Mouse (Mus musculus) splenic B cell, adult 2 months (primary cell): Measurements from ENCODE around the gene Vmn1r29.
"Not testable (repeated sequence)": the region's sequence is repeated elsewhere in the genome, so short reads cannot be mapped to it uniquely, and the experiment has no call there.

Experiments used
- DNase-seq: peaks from one replicate; pipeline ENCODE4 v3.0.0-alpha.2; 2011; ENCODE audit warnings: low read depth, low spot score
- H3K27me3 ChIP-seq: 2 replicates; pipeline ENCODE4 v1.6.1; 2012; ENCODE audit warnings: mild to moderate bottlenecking, low read length, moderate library complexity, mixed read lengths; ENCODE audit not compliant: control insufficient read depth, poor library complexity, insufficient read depth, severe bottlenecking
- H3K36me3 ChIP-seq: 2 replicates; pipeline ENCODE4 v1.6.1; 2012; ENCODE audit warnings: mild to moderate bottlenecking, low read length, moderate library complexity, mixed read lengths; ENCODE audit not compliant: control insufficient read depth, poor library complexity, insufficient read depth, severe bottlenecking

Vmn1r29 gene

DNA sequence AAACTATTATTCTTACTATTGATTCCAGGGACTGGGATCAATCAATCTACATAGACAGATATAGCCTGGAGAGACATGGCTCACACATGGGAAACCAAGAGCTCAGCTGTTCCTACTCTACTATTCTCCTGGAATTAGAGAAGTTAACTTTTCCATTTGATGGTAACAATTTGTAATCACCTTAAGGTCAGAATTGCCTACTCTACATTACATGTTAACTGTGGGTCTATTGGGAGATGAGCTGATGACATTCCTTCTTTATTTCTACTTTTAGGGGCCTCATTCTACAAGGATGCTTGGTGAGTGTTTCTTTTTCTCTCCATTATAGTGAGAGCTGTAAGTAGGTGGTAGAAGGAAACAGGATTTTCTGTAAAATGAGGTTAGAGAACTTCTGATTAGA lies at the start of gene Vmn1r29:
Gene Vmn1r29, plus strand, starts transcription at position 301 of the 400 bp plus-strand sequence.
- no peak for DNase-seq
- H3K36me3 ChIP-seq, result no peaks in the 10 kb centered on the region
- H3K27me3 ChIP-seq, result no peaks in the 10 kb centered on the region

GRCm38 (mm10) chr6:58261737-58262136 lies 39.6 kb upstream of the Vmn1r29 start, which contains the start of gene Vmn1r28:
Gene Vmn1r28, plus strand, starts transcription at chr6:58262037.
- Histone ChIP-seq H3K27me3 (no peaks in the 10 kb centered on the region), H3K36me3 (no peaks in the 10 kb centered on the region)
- DNase-seq, result no peak

- H3K36me3 ChIP-seq, H3K27me3 ChIP-seq: not testable (repeated sequence)
- DNase-seq, result peak; percentile 1
These were observed 21.7 kb upstream of the Vmn1r29 start for GRCm38 (mm10) chr6:58279661-58280060.

DNA sequence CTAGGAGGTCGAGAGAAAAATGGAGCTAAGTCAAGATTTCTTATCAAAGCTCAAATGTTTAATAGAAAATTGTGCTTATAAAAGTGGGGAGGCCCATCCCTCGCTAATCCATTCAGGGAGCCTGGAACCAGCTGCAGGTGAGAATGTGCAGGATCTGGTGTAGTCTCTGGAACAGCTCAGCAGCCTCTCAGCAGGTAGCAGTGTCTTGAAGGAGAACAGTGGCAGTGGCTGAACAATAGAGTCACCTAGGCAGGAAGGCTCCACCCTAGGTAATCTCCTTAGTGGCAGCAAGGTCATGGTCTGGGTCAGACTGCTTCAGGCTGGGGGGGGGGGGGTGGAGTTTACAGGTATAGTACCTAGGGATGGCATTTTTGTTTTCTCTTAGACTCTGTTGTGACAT lies 9.1 kb upstream of the Vmn1r29 start:
- no peaks in the 10 kb centered on the region for H3K36me3 ChIP-seq
- no peak for DNase-seq
- no peaks in the 10 kb centered on the region for H3K27me3 ChIP-seq

GRCm38 (mm10) chr6:58298511-58298910 lies 2.8 kb upstream of the Vmn1r29 start:
- DNase-seq, H3K27me3 ChIP-seq, H3K36me3 ChIP-seq: not testable (repeated sequence)

DNA sequence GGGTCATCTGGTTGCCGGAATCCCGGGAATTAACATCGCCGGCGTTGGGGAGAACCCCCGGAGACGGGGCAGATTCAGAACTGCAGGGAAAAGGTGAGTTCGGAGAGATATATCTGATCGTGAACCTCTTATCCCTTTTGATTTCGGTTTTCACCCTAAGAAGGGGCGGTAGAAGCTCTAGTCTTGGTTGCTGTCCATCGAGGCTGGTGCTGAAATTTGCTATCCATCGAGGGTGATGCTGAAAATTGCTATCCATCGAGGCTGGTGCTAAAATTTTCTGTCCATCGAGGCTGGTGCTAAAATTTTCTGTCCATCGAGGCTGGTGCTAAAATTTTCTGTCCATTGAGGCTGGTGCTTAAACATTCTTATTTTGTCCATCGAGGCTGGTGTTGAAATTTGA lies 29.3 kb downstream of the Vmn1r29 start:
- not testable (repeated sequence) for DNase-seq, H3K36me3 ChIP-seq, H3K27me3 ChIP-seq
